Mouse (Mus musculus): ENCODE data around the gene Shroom4.
"Not testable (repeated sequence)": the region's sequence is repeated elsewhere in the genome, so short reads cannot be mapped to it uniquely, and the experiment has no call there.

Shroom4 gene

DNA sequence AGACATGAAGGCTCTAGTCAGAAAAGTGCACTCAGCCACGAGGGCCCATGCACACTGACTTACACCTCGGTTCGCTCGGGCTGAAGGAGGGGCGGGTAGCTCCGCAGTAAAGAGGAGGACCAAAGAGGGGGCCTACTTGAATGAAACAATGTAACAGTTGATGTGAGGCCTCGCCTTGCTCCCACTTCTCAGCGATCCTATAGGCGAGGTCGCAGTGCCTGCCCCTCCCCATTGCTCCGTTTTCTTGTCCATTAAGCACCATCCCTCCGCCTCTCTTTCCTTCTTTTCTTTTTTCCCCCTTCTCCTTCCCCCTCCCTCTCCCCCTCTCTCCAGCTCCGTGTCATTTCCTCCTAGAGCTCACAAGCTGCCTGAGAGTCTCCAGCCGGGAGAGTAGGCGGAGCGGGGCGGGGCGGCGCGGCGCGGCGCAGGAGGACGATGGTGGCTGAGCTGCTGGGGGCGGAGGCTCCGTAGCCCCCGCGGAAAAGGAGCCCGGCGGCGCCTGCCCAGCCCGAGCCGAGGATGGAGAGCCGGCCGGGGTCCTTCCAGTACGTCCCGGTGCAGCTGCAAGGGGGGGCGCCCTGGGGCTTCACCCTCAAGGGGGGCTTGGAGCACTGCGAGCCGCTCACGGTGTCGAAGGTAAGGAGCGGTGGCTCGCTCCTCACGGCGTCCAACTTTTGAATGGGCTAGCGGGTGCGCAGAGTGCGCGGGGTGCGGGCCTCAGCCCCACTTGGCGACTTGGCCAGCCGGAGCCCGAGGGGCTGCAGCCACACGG lies at the start of gene Shroom4:
Gene Shroom4, plus strand, starts transcription at position 229 of the 772 bp plus-strand sequence.
- peak; percentile 31 for DNase-seq (ENCODE audit: low spot score)

DNA sequence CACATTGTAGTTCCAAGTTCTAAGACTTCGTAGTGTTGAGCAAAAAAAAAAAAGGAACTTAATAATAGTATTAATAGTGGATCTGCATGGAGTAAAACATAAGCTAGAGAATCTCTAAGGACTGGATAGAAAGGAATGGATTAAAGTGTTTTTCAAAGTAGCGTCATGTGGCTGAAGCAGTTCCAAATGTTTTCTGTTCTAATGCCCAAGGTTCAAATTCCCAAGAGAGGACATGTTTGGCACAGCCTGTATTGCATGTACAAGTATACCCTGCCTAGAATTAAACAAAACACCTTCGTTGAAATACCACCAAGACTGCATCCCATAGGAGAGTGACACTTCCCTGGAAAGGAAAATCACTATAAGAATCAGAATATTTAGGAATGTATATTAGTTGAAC lies 42.8 kb upstream of the Shroom4 start:
- no peak for DNase-seq (ENCODE audit: low spot score)

DNA sequence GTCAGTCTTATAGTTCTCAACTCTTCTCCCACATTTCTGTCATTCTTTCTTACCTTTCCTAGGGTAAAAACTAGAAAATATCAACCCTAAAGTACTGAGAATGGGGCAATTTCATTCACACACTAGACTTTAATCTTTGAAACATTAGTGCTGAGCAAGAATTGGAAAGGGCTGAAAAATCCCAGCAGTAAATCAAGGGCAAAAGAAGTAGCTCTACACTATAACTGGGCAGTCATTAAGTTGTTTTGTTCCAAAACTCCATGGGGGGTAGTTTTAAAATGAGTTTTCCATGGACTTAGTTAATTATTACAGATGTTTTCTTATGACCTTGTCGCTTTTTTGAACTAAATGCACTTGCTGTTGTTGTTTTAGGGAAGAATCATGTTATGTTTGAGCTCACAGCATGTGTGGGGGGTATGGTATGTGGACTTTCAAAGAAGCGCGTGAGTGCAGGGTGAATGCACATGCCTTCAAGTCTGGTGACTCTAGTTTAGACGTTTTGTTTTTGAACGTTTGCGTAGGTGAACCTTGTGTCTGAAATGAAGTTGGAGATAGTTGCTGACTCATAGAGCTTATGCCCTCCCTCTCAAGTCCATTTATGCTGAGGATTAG lies 42.0 kb upstream of the Shroom4 start:
- DNase-seq (ENCODE audit: low spot score): no peak

DNA sequence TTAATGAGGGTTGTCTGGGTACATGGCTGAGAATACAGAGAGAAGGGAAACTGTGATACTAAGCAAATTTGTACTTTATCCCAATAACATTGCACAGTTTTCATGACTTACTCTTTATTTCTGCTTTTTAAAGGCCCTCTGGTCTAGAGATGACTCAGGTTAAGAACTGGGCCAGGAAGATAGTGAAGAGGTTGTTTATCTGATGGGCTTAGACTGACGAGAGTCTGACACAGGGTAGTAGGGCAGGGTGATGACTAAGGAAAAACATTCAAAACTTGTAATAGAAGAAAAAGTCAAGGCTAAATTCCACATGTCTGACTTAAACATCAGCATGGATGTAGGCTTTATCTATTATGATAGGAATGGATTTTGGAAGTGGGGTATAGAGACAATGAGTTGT lies 30.8 kb upstream of the Shroom4 start:
- DNase-seq (ENCODE audit: low spot score): no peak

DNA sequence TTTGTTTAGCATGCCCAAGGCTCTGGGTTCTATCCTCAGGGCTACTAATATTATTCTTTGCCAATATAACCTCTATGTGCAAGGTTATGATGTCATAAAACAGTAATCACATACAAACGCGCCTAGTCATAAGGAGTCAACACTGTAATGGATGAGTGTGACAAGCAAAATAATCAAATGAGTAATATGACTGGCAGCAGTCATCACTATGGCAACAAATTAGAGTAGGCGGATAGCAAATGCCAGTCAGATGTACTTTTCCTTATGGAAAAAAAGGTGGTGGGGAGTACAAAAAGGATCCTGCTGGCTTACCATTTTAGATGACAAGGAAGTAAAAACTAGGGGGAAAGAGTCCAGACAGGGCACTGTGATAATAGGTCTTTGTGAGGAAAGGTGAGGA lies 28.9 kb upstream of the Shroom4 start:
- DNase-seq (ENCODE audit: low spot score): no peak

DNA sequence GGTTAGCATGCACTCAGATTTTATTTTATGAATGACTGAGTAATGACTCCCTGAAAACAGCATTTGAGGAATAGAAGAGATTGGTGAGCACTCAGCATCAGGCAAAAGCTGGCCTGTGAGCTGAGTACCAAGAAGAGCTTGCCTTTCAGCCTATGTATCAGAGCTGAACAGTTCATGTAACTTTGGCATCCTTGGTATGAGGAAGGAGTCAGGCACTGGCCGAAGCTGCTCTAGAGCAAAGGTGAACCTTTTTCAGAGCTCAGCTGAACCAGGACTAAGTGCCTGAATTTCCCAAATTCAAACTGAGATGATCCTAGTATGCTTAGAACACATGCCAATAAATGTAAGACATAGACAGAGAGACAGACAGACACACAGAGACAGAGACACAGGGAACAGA lies 5.8 kb upstream of the Shroom4 start:
- DNase-seq (ENCODE audit: low spot score): no peak

DNA sequence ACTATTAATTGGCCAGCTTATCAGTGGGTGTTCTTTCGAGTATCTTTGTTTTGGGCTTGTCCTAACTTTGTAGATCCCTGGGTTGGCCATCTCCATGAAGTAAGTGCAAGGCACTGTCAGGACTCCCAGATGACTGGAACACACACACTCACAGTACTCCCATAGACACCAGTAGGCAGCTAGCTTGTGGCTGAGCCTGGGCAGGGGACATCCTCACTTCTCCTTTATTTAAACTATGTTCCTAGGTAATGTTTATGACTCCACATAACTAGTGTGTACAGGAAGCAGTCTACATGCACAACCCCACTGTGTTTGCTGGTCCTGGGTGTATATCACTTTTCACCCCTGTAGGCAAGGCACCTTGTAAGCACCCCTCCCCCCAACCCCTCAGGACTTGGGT lies 461 bp upstream of the Shroom4 start:
- no peak for DNase-seq (ENCODE audit: low spot score)

DNA sequence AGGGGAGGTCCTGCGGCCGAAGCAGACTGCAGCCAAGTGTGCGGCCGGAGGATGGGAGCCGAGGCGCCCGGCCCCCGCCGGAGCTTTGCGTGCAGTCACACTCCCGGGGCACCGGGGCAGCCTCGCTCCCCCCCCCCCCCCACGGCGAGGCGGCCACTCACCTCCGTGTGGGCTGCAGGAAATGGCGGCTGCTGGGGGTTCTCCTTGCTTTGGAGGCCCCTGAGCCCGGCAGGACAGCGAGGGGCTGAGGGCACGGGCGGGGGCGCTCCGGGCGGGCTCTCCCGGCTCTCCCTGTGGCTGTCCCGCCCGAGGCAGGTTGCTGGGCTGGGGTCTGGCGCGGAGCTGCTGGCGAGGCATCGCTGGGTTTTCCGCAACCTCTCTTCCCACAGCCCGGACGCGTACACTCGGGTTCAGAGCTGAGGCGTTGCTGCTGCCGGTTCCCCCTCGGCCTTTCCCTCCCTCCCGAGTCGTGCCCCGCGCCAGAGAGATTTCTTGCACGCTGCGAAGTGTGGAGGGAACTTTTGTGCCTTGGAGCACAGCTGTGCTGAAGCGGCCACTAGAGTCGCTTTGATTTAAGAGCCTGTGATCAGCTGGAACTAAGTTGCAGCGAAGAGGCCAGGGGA lies 855 bp downstream of the Shroom4 start:
- no peak for DNase-seq (ENCODE audit: low spot score)

DNA sequence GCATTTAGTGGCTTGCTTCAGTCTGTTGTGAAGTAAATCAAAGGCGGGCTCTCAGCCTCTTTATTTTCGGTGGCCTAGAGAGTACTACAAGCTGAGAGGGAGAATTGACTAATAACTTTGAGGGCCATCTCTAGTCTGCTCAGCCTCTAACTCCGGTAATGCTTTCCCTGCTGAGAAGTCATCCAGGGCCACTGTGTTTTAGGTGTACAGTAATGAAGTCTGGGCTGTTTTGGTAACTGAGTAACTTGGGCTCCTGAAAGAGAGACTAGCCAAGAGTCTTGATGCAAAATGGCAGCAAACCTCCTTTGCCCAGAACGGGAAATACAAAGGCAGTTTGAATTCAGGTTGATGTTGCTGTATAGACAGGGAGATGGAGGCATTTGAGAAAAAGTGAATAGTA lies 3.3 kb downstream of the Shroom4 start:
- no peak for DNase-seq (ENCODE audit: low spot score)

DNA sequence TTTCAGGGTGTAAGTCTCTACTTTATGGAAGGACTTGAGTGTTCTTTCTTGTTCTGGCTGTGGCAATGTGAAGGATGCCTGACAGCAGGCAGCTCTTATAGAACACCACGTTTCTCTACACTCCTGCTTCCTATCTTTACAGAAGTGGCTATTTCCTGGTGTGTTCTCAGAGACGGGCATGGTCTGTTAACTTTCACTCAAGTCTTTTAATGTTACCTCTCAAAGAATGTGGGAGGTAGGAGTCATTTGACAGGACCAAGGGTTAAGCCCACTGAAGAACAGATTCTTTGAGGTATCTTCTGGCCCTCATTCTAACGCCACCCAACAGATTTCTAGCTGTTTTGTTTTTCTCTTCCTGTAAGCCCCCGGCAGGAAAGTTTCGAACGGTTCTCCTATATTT lies 9.5 kb downstream of the Shroom4 start:
- DNase-seq (ENCODE audit: low spot score): no peak

DNA sequence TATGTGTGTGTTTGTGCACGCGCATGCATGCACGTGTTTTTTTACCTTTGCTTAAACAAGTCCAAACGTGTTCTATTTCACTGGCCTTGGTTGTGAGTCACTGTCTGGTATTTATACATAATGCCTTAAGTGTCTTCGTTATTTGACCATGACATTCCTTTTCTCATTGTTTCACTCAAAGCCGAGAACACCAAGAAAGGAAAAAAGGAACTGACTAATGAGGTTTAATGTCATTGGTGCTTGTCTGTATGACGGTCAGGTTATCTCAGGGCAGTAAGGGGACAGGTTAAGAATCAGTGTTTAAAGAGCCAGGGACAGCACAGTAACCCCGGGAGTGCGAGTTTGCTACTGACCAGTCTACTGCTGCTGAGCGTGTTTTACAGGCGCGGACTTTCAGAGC lies 15.8 kb downstream of the Shroom4 start:
- no peak for DNase-seq (ENCODE audit: low spot score)

DNA sequence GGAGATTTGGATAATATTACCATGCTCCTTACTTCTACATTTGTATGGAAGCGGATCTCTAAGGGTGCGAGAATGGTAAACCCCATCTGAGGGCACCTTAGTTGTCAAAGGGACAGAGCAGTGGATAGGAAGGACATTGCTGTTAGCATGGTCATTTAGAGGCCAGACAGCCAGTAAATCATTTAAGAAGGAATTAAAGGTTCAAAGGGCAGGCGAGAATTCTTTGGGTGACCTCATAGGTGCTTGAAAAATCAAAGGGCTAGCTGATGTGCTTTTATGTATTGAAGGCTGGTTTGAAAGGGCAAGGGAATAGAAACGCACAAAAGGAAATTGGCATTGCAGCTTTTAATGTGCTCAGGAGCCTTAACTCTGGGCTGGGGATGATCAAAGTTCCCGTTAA lies 16.3 kb downstream of the Shroom4 start:
- no peak for DNase-seq (ENCODE audit: low spot score)

DNA sequence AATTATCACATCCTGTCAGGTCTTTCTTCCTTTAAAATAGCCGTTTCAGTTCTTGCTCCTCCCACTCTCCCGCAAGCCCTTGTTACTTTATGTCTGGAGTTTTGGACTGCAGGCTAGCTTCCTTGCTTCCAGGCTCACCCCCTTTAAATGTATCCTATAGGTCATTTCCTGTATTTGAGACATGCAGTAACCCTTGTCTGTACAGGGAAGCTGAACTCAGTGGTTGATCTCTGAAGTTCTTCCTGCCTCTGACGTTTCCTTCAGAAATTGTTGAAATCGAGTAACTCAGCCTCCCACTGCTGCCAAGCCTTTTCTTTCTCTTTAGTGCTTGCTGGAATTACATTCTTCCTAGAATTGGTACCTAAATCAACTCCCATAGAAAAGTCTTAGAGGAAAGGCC lies 18.5 kb downstream of the Shroom4 start:
- no peak for DNase-seq (ENCODE audit: low spot score)

DNA sequence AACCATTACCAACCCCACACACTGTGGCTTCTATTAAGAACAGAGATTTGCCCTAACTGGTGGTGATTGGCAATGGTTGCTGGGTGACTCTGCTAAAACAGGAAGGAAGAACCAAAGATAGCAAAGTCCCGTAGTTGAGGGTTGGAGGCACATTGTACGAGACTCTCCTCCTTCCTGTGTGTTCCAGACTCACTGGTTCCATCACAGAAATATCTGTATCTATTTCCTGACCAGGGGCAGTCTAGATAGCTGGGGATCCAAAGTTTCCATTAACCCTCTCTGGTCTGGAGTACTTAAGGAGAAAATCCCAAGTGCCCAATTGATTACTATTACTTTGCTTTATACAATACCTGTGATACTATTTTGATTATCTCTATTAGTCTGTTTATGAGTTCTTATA lies 35.6 kb downstream of the Shroom4 start:
- DNase-seq (ENCODE audit: low spot score): no peak

DNA sequence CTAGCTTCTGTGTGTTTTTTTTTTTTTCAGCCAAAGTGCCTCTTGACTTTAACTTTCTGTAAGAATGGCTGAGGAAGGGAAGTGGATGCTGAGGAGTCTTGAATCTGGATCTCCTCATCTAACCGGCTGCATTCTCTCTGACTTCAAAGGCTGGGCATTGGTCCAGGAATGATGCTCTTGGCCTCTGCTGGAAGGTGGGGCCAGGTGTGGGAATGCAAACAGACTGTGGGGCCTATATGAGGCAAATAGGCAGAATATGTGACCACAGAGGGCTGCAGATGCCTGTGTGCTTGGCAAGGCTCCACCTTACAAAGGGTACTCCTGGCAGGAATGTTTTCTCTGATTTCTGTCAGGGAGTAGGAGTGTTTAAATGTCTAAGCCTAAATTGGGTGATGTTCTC lies 46.8 kb downstream of the Shroom4 start:
- DNase-seq (ENCODE audit: low spot score): no peak

DNA sequence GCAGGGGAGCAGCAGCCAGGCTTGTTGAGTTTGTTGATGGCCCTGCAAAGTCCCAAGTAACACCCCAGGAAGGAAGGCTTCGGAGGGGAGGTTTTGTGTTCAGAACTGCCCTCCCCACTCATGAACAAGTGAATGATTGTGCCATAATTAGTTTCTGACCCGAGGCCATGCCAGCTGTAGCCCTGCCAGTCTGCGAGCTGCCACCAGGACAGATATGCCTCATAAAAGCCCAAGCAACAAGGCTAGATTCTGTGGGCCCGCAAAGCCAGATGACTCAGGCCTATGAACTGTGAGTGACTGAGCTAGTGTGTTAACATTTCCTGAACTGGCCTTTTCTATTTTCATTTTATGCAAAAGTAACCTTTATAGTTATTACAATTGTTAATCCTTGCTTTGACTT lies 48.3 kb downstream of the Shroom4 start:
- no peak for DNase-seq (ENCODE audit: low spot score)

DNA sequence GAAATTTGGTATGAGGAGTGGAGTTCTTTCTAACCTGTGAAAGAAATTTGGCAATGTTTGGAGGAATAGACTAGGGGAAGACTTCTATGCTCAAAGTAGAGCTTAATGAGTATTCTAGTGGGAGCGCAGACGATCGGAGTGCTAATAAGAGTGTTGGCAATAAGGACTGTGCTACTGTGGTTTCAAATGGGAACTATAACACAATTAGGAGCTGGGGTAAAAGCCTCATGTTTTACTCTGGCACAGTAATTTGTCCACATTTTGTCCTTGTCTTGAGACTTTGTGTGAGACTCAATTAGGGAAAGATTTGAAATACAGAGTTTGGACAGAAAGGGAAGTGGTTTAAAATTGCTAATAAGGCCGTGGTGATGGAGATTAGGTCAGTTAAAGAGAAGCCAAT lies 53.6 kb downstream of the Shroom4 start:
- DNase-seq (ENCODE audit: low spot score): no peak

DNA sequence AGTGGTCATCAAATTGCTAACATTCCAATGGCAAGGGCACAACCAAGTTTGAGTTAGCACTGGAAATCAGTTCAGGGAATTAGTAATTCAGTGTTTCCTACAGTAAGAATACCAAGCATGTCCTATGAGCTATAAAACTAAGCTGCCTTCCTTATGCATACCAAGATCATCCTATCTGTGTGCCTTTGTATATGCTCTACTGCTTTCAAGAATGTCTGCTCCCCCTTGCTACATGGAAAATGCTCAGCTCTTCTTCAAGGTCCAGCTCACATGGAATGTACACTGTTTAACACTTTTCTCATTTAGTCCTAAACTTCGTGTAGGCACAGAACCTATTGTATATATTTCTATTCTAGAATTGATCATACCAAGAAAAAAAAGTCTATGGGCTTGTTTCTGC lies 69.6 kb downstream of the Shroom4 start:
- not testable (repeated sequence) for DNase-seq (ENCODE audit: low spot score)

DNA sequence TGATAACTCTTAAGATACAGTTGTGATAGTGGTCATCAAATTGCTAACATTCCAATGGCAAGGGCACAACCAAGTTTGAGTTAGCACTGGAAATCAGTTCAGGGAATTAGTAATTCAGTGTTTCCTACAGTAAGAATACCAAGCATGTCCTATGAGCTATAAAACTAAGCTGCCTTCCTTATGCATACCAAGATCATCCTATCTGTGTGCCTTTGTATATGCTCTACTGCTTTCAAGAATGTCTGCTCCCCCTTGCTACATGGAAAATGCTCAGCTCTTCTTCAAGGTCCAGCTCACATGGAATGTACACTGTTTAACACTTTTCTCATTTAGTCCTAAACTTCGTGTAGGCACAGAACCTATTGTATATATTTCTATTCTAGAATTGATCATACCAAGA lies 72.9 kb downstream of the Shroom4 start:
- DNase-seq (ENCODE audit: low spot score): not testable (repeated sequence)

DNA sequence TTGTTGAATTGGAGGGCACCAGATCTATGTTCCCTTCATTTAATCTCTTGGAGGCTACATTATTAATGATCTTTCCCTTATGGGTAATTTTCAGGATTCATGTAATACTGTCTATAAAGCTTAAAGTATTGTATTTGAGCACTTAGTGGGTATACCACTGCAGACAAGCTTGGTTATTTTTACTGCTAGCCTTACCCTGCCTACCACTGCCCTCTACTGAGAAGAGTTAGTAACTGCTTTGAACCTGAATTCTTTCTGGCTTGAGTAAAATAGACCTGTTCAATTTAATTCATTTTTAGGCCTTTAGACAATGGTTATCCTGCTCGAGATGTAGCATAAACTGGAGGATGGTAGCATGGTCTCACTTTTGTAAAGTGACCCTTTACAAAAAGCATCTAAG lies 75.5 kb downstream of the Shroom4 start:
- no peak for DNase-seq (ENCODE audit: low spot score)

DNA sequence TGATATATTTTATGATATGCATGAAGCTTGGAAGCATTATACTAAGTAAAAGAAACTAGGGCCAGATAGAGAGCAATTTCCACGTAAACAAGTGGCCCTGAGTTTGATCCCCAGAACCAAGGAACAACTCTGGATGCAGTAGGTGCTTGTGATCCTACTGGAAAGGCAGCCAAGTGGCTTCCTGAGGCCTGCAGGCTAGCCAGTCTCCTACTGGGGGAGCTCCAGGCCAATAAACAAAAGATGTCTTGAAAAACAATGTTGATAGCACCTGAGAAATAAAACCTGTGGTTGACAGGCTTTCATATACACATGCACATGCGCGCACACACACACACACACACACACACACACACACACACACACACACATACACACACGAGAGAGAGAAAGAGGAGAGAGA lies 82.6 kb downstream of the Shroom4 start:
- no peak for DNase-seq (ENCODE audit: low spot score)

DNA sequence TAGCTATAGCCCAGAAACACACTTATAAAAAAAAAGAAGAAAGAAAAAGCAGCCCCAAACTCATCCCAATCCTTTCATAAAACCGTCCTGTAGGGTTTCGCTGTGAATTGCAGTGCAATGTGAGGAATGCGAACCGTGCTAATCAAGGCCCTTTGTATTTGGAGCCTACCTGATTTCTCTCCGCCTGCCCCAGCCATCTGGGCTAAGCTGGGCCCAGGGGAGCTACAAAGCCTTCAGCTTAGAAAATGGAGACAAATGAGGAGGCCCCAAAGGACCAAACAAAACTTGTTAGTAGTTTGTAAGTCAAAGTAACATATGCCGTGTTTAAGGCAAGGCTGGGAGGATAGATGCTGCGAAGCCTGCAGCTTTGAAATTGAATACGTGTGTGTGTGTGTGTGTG lies 84.2 kb downstream of the Shroom4 start:
- DNase-seq (ENCODE audit: low spot score): no peak

DNA sequence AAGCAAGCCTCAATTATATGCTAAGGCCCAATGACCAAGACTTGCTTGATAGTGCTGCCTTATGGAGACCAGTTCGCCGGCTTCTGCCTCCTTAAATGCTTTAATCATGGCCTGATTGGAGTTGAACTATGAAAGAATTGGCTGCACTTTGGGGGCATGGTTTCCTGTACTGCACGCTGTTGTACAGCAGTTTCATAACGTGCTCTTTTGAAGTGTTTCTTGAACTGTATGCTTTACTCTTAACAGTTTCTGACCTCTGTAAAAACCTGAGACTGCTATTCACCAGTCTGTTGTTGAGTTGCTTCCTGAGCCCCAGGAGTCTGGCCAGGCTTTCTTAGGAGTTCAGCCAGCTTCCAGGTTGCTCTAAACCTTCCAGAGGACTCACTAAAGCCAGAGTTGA lies 90.8 kb downstream of the Shroom4 start:
- DNase-seq (ENCODE audit: low spot score): no peak

DNA sequence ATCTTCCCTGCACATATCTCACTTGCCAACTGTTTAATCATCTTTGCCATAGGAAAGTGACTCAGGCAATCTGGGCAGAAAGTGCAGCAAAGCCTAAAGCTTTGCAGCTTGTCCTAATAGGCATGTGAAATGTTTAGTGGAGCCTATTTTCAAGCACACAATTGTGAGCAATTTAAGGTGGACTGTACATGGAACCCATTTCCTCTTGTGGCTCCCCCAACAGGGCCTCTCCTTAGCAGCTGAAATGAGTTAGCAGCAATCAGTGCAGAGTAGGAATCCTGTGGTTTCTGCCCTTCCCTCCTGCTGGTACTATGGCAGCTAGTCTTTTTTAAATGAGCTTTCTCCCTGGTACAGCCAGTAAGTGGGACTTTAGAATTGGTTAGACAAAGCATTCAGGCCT lies 95.8 kb downstream of the Shroom4 start:
- DNase-seq (ENCODE audit: low spot score): no peak
